Mouse (Mus musculus): ENCODE data around the gene Myh6. TPM values are rescaled to one million over a fixed set of nuclear protein-coding genes. Genes with fewer than 3 reads are reported as not detected.

Myh6 gene
- polyA plus RNA-seq (2014; fragmentation: Illumina TruSeq; extraction: RNeasy Lipid Tissue Mini Kit (QIAGEN cat#74804); ENCODE audit: low read depth, low replicate concordance), result not detected

GRCm38 (mm10) chr14:54966320-54966977, at the start of gene Myh6:
TSS of gene Myh6 (minus strand) at chr14:54966927.

DNA sequence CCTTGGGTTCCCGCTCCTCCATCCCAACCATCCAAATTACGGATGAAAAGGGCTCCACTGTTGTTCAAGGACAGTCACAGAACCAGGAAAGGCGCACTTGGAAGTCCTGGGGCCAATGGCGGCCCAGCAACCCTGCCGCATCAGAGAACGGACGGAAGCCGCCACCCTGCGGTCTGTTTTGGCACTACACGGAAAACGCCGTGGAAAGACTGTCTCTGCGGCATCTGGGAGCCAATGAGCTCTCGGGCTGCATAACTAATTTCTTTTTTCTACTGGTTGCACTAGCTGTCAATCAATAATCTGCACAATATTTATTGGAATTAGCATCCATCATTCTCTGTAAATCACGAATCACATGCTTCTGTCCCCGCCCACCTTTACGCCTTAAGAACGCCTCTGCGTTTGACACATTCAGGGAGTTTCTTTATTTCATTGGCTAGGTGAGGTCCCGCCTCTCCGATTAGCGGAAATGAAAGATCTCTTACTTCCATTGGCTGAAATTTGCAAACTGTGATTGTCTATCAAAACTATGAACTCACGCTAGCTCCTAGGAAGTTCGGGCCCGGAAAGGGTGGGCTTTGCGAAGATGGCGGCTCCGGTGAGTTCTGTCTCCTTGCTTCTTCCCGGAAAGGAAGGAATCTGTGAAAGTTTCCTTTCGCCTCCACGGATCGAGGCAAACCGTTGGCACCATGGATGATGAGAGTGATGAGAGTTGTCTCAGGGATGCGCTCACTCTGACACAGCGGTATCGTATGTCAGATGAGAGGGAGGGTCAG, 48.5 kb upstream of the Myh6 start, which contains the start of gene Ngdn:
TSS of gene Ngdn (plus strand) at position 464 of the 776 bp plus-strand sequence.

GRCm38 (mm10) chr14:54994136-54994868, 27.6 kb upstream of the Myh6 start, which contains the start of gene Myh7:
TSS of gene Myh7 (minus strand) at chr14:54994626.

GRCm38 (mm10) chr14:54976633-54977032, 9.9 kb upstream of the Myh6 start, which contains the start of gene Gm17428:
TSS of gene Gm17428 (plus strand) at chr14:54976933.

GRCm38 (mm10) chr14:54935904-54936830, 30.6 kb downstream of the Myh6 start, which contains the start of gene Cmtm5:
TSS of gene Cmtm5 (plus strand) at chr14:54936261.

DNA sequence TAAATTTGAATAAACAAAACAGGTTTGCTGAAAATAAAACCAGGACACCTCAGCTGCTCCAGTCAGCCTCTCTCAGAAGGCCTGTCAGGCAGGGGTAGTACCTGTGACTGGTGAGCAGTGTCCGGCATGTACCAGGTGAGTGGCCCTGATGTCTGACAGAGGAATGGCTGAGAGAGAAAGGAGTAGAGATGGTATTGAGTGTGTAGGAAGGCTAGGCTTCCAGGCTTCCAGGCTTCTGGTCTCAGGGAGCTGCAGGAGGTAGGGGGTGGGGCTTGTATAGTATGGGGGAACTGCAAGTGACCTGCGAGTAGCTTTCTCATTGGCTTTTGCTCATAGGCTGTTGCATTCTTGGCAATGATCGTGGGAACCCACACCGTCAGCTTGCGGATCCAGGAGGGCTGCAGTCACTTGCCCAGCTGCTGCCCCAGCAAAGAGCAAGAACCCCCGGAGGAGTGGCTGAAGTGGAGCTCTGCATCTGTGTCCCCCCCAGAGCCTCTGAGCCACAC, 34.0 kb downstream of the Myh6 start, which contains the start of gene Il25:
TSS of gene Il25 (plus strand) at position 51 of the 506 bp plus-strand sequence.

DNA sequence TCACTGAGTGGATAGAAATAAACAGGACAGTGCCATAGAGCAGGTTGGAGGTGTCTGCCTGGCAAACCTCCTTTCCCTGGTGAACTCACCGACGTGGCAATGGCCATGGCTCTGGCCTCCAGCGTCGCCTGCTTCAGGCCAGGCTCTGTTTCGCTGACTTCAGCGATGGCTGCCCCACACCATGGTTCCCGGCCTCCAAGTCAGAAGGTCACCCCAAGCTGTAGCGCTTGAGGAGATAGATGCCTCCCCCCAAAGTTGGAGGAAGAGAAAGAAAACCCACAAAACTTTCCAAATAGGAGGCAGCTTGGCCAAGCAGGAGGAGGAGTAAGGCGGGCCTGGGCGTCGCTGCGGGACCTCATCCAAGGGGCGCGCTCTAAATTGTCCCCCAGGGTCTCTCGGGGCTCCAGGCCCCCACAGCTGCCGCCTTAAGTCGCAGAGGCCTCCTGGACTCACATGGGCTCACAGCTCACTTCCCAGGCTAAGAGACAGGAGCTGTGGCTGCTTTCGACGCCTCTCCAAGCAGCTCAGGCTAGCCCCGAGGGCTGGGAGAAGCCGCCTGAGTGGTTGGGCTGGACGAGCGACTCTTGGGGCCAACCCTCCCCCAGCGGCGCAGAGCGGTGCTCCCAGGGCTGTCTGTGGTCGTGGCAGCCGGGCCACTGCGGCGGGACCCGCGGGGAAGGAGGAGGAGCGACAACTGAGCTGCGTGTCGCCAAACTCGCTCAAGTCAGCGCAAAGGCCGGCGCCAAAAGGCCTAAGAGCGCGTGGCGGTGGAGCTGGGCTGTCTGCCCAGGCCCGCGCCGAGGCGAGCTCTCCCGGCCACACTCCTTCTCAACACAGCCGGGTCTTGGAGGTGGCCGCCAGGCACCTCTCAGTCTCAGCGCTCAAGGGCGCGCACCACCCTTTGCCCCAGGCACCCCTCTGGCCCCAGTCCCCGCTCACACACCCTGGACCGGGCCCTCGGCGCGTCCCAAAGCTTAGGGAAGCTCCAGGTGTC, 41.1 kb downstream of the Myh6 start, which contains the start of gene Efs:
TSS of gene Efs (minus strand) at position 778 of the 994 bp plus-strand sequence.

GRCm38 (mm10) chr14:54912886-54913285, 53.8 kb downstream of the Myh6 start, which contains the start of gene Slc22a17:
TSS of gene Slc22a17 (minus strand) at chr14:54913132.

GRCm38 (mm10) chr14:54892200-54892599, 74.5 kb downstream of the Myh6 start, which contains the start of gene Pabpn1:
TSS of gene Pabpn1 (plus strand) at chr14:54892500.

Other genes starting within 250 kb of the Myh6 start
- 45.5 TPM for gene Slc7a8, start 185.0 kb downstream of the Myh6 start, polyA plus RNA-seq (2014; fragmentation: Illumina TruSeq; extraction: RNeasy Lipid Tissue Mini Kit (QIAGEN cat#74804); ENCODE audit: low read depth, low replicate concordance)
- 0.58 TPM for gene Rnf212b, start 152.8 kb downstream of the Myh6 start, polyA plus RNA-seq (2014; fragmentation: Illumina TruSeq; extraction: RNeasy Lipid Tissue Mini Kit (QIAGEN cat#74804); ENCODE audit: low read depth, low replicate concordance)
- 8.6 TPM for gene Homez, start 96.0 kb downstream of the Myh6 start, polyA plus RNA-seq (2014; fragmentation: Illumina TruSeq; extraction: RNeasy Lipid Tissue Mini Kit (QIAGEN cat#74804); ENCODE audit: low read depth, low replicate concordance)
- 28.9 TPM for gene Ppp1r3e, start 89.4 kb downstream of the Myh6 start, polyA plus RNA-seq (2014; fragmentation: Illumina TruSeq; extraction: RNeasy Lipid Tissue Mini Kit (QIAGEN cat#74804); ENCODE audit: low read depth, low replicate concordance)
- gene Bcl2l2, start 83.5 kb downstream of the Myh6 start, polyA plus RNA-seq (2014; fragmentation: Illumina TruSeq; extraction: RNeasy Lipid Tissue Mini Kit (QIAGEN cat#74804); ENCODE audit: low read depth, low replicate concordance), result 68.7 TPM
- 1.2 TPM for gene Gm20521, start 83.5 kb downstream of the Myh6 start, polyA plus RNA-seq (2014; fragmentation: Illumina TruSeq; extraction: RNeasy Lipid Tissue Mini Kit (QIAGEN cat#74804); ENCODE audit: low read depth, low replicate concordance)
- 308 TPM for gene Pabpn1, start 74.4 kb downstream of the Myh6 start, polyA plus RNA-seq (2014; fragmentation: Illumina TruSeq; extraction: RNeasy Lipid Tissue Mini Kit (QIAGEN cat#74804); ENCODE audit: low read depth, low replicate concordance)
- gene Slc22a17, start 53.8 kb downstream of the Myh6 start, polyA plus RNA-seq (2014; fragmentation: Illumina TruSeq; extraction: RNeasy Lipid Tissue Mini Kit (QIAGEN cat#74804); ENCODE audit: low read depth, low replicate concordance), result 37.1 TPM
- gene Efs, start 40.8 kb downstream of the Myh6 start, polyA plus RNA-seq (2014; fragmentation: Illumina TruSeq; extraction: RNeasy Lipid Tissue Mini Kit (QIAGEN cat#74804); ENCODE audit: low read depth, low replicate concordance), result 8.2 TPM
- gene Il25, start 34.2 kb downstream of the Myh6 start, polyA plus RNA-seq (2014; fragmentation: Illumina TruSeq; extraction: RNeasy Lipid Tissue Mini Kit (QIAGEN cat#74804); ENCODE audit: low read depth, low replicate concordance), result not detected
- 0.63 TPM for gene Cmtm5, start 30.7 kb downstream of the Myh6 start, polyA plus RNA-seq (2014; fragmentation: Illumina TruSeq; extraction: RNeasy Lipid Tissue Mini Kit (QIAGEN cat#74804); ENCODE audit: low read depth, low replicate concordance)
- not detected for gene Gm17428, start 10.0 kb upstream of the Myh6 start, polyA plus RNA-seq (2014; fragmentation: Illumina TruSeq; extraction: RNeasy Lipid Tissue Mini Kit (QIAGEN cat#74804); ENCODE audit: low read depth, low replicate concordance)
- gene Myh7, start 27.7 kb upstream of the Myh6 start, polyA plus RNA-seq (2014; fragmentation: Illumina TruSeq; extraction: RNeasy Lipid Tissue Mini Kit (QIAGEN cat#74804); ENCODE audit: low read depth, low replicate concordance), result 0.22 TPM
- 32.8 TPM for gene Ngdn, start 48.5 kb upstream of the Myh6 start, polyA plus RNA-seq (2014; fragmentation: Illumina TruSeq; extraction: RNeasy Lipid Tissue Mini Kit (QIAGEN cat#74804); ENCODE audit: low read depth, low replicate concordance)
- gene Zfhx2, start 125.4 kb upstream of the Myh6 start, polyA plus RNA-seq (2014; fragmentation: Illumina TruSeq; extraction: RNeasy Lipid Tissue Mini Kit (QIAGEN cat#74804); ENCODE audit: low read depth, low replicate concordance), result 2.4 TPM
- 19.8 TPM for gene Thtpa, start 127.9 kb upstream of the Myh6 start, polyA plus RNA-seq (2014; fragmentation: Illumina TruSeq; extraction: RNeasy Lipid Tissue Mini Kit (QIAGEN cat#74804); ENCODE audit: low read depth, low replicate concordance)
- 12.7 TPM for gene Ap1g2, start 139.7 kb upstream of the Myh6 start, polyA plus RNA-seq (2014; fragmentation: Illumina TruSeq; extraction: RNeasy Lipid Tissue Mini Kit (QIAGEN cat#74804); ENCODE audit: low read depth, low replicate concordance)
- 0.51 TPM for gene Jph4, start 150.0 kb upstream of the Myh6 start, polyA plus RNA-seq (2014; fragmentation: Illumina TruSeq; extraction: RNeasy Lipid Tissue Mini Kit (QIAGEN cat#74804); ENCODE audit: low read depth, low replicate concordance)

Data from adipose tissue, adult 10 weeks (tissue).